Mouse (Mus musculus) gastrocnemius, postnatal 36 days (tissue): ENCODE measurements around the gene Ncapg2. TPM values are rescaled to one million over a fixed set of nuclear protein-coding genes. Genes with fewer than 3 reads are reported as not detected.

Source experiments
- DNase-seq, 2 experiments: peaks; one replicate each; pipeline ENCODE4 v3.0.0; 2022
- intact Hi-C: fragments of 180-260 bp; cut with DNase I; formaldehyde crosslinking; loops from one replicate; pipeline ENCODE4 v1.15.1; 2025
- total RNA-seq, 2 experiments: library from RNA; stranded (reverse); gene quantifications; 2 replicates each; pipeline ENCODE4 v1.2.3; 2021

Ncapg2 gene
- total RNA-seq, 2 experiments from 2014 or later: 1.9 to 2.2 TPM

DNA sequence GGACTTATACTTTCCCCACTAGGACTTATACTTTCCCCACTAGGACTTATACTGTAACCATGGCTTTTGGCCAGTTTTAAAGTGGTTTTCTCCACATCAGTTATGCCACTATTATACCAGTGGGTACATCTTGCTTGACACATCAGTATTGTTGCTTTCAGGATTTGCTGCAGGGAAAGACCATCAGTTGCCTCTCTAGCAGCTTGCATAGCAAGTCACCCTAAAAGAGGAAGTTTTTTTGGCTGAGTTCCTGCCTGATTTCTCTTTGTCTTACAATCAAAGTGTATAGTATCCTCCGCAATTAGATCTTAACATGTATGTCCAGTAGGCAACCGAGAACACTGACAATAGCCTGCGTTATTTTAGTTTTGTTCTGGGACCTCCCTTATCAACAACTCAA lies 30.9 kb downstream of the Ncapg2 start:
- DNase-seq: no peak
- intact Hi-C loops: no loop called here

DNA sequence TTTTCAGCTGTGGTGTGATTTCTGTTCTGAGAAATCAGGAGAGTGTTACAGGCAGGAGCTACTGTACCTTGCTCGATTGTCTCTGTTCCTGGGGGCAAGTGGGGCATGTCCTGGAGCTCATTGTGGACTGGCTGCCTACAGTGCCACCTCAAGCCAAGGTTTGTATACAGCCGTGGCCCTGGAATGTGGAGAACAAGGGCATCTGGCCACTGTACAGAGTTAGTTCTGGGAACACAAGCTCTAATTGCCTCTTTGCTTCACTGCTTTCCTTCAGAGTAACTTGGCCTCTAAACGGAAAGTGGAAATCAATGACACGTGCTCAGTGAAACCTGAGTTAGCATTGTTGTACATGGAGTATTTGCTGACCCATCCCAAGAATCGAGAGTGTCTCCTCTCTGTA lies 33.4 kb downstream of the Ncapg2 start:
- intact Hi-C loops: no loop called here

DNA sequence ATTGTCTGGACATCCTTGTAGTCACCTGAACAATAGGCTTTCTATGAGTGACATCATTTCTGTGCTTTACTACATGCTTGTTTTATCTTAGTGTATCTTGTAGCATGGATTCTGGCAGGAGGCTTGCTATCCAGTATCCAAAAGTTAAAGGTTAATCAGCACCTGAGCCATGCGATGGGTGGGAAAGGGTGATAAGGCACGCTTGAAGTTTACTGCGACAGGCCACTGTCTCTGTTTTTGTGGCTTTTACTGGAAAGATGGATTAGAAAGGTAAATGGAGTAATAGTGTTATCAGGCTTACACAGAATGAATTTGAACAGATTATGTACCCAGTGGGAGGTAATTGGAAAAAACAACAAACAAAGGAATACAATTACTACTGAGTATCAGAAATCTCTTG lies 37.0 kb downstream of the Ncapg2 start:
- no peak for DNase-seq
- intact Hi-C loops: no loop called here

More for the DNA sequence above, 33.4 kb downstream of the Ncapg2 start:
- DNase-seq: no peak

DNA sequence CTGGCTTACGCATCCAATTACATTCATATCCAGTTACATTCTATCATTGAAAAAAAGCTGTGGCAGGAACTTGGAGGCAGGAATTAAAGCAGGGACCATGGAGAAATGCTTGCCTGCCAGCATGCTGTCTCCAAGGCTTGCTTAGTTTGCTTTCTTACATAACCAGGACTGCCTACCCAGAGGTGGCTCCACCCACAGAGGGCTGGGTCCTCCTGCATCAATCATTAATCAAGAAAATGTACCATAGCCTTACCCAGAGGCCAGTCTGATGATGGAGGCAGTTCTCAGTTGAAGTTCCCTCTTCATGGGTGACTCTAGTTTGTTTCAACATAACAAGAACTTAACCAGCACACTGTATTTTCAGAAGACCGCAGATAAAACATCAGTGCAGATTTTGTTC lies 44.3 kb downstream of the Ncapg2 start:
- intact Hi-C loops: no loop called here
- no peak for DNase-seq

DNA sequence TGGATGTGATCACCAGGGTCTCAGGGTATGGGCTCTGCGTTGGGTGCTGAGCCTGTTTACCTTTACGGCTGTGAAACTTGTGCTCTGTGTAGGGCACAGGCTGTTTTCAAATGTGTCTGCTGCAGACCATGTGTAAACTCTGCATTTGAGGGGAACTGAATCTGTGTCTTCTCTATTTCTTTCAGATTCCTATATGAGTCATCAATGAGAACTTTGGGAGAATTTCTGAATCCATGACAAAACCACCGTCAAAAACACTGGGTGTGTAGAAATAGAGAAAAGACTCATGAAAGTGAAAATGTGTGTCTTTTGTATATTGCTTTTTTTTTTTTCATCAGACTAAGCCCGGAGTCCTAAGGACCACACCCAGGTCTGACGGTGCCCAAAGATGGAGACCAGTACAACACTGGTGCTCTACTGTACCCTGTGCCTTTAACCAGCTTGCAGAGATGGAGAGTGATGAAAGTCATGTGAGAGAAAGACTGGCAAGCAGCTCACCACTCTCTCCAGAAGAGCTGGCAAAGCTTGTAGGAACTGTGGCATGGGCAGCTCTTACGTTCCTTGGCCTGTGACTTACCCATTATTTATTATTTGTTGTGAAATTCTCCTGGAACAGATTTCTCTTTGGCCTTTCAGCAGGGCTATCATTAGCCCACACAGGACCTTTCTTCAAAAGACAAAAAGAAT lies 55.3 kb downstream of the Ncapg2 start:
- no peak for DNase-seq
- intact Hi-C loops: no loop called here

DNA sequence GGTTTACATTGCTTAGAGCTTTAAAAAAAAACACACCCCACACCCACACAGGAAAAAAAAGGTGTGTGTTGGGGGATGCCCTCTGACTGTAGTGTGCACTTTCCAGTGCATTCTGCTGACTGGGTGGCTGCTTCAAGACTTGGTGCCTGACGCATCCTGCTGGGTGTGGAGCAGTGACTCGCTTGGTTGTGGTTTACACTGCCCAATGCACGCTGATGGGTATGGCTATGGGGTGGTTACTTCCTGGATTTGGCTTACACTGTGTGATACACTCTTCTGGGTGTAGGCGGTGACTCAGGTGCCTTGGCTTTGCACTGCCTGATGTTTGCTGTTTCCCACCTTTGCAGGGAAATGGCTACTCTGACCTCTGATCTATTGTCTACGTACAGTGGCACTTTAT lies 61.8 kb downstream of the Ncapg2 start:
- DNase-seq: no peak
- intact Hi-C loops: no loop called here

DNA sequence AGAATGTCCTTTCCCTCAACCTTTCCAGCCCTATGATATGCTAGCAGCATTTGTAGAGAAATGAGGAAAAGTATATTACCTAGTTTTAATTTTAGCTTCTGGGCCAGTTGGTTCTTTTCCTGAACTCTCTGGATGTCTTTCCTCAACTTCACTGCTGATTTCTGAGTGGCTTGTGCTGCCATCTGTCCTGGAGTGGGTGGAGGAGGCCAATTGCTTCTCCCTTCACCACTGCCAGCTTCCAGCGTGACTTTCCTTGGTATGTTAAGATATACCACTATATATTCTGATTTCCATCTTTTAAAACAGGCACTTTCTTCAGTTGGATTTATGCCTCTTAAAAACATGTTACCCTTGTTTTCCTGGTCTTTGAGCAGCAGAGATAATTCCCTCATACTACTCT lies 63.1 kb downstream of the Ncapg2 start:
- DNase-seq: no peak
- intact Hi-C loops: no loop called here

DNA sequence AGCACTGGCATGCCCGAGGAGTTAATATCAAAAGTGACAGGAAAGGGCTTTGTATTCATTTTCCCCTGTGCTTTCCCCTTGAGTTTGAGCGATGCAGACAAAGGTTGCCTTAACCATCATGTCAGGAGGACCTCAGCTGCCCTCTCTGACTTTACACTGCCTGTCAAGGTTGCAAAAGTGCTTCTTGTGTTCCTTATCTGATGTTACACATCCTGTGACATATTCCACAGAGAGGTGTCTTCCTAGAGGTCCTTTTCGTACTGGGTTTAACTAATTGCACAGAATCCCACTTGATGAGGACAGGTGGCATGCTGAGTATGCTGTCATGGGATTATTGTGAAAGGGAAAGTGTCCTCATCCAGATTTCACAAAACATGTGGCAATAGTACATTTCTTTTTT lies 63.9 kb downstream of the Ncapg2 start:
- no peak for DNase-seq
- intact Hi-C loops: no loop called here

DNA sequence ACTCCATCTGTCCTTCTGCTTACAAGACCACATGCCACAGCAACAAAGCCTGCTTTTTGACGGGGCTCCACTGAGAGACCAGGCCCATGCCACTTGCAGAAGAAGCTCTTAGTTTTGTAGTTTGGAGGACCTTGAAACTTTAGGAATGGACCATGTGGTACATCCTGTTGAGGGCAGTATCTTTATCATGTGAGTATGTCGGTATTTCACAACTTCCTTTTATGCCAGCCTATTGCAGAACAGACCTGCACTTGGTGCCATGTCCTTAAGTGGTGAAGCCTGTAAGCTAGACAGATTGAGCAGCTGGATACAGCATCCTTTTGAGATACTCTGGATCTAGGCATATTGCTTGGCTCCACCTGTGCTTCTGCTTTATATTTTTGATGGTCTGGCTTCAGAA lies 68.1 kb downstream of the Ncapg2 start:
- no peak for DNase-seq
- intact Hi-C loops: no loop called here

DNA sequence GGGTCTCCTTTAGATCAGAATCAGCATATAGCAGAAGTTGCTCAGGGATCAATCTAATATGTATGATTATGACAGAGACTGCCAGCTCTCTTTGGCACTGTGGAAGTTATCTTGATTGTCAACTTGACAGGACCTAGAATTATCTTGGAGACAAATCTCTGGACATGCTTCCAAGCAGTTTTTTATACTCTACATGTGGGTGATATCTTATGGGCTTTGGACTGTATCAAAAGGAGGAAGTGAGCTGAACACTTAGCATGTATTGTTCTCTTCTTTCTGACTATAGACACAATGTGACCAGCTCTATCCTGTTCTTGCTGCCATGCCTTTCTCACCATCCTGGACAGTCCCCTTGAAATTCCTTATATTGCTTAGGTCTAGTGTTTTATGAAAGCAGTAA lies 68.6 kb downstream of the Ncapg2 start:
- intact Hi-C loops: no loop called here
- DNase-seq: no peak

DNA sequence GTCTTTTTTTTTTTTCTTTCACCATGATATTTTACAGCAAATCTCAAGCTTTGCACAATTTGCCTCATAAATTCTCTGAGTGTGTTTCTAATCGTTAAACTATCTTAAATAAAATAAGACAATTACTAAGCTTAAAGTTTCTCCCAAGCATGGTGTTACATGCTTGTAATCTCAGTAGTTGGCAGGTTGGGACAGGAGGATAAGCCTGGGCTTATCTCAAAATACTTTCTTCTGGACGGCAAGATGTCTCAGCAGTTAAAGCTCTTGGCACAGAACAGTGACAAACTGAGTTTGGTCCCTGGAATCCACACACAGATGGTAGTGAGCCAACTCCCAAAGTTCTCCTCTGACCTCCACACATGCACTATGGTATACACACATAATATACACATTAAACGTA lies 69.5 kb downstream of the Ncapg2 start:
- DNase-seq: no peak
- intact Hi-C loops: no loop called here

DNA sequence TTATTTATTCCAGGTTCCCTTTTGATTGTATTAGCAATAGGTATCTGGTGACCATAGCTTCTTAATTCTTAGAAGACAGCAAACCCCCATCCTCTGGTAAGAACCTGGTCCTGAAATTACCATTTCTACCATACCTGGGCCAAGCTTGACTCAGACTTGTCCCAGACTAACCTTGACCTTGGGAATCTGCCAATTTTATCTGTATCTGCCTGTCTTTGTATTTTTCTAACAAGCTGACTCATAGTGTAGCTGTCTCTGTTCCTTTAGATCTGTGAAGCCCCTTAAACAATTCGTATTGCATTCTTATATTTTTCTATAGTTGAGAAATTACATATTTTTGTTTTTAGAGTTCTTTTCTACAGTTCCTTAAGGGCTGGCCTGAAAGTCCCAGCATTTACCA lies 73.6 kb downstream of the Ncapg2 start:
- intact Hi-C loops: no loop called here
- no peak for DNase-seq

DNA sequence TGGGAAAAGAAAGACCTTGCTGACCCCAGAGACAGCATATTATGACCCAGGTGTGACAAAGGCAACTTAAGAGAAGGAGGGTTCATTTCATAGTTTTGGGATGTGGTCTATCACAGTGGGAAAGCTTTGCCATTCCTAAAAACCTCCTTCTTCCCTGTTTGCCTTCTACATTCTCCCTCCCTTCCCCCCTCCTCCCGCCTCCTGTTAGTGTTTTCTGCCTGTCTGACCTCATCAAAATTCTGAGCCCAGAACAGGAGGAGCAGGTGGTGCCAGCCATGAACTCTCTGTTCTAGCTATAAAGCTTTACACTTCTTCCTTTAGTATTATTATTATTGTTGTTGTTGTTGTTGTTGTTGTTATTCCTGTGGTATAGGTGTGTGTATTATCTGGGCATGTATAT lies 76.7 kb downstream of the Ncapg2 start:
- no peak for DNase-seq
- intact Hi-C loops: no loop called here

DNA sequence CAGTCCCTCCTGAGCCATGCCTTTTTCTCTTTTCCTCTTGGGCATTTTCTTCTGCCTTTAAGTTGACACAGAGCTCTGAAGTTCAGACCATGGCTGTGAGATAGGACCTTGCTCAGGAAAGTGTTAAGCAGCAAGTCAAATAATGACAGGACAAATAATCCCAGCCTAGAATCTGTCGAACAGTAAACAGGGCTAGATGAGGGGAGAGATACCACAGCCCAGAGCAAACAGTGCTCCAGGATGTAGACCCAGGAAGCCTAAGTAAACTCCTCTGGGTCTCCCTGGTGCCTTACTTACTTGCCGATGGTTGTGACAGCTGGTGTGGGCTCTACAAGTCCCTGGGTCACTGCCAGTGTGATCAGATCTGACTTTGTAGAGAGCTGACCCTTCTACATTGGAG lies 78.4 kb downstream of the Ncapg2 start:
- DNase-seq: no peak
- intact Hi-C loops: no loop called here

DNA sequence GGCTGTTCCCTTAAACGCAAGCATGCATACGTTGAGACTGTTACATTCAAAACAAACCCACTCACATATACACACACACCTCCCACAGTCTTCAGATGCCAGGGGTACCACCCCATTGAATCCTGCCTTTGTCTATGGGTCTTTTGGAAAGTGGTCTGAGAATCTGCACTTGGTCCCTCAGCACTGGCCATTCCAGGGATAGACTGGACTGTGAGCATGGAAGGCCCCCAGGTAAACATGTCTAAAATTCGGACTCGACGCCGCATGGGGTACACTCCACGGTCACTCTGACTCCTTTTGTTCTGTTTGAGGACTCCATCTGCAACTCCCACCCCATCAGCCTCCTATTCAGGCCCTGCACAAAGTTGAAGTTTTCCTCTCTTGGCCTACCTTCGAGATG lies 79.8 kb downstream of the Ncapg2 start:
- no peak for DNase-seq
- intact Hi-C loops: no loop called here

DNA sequence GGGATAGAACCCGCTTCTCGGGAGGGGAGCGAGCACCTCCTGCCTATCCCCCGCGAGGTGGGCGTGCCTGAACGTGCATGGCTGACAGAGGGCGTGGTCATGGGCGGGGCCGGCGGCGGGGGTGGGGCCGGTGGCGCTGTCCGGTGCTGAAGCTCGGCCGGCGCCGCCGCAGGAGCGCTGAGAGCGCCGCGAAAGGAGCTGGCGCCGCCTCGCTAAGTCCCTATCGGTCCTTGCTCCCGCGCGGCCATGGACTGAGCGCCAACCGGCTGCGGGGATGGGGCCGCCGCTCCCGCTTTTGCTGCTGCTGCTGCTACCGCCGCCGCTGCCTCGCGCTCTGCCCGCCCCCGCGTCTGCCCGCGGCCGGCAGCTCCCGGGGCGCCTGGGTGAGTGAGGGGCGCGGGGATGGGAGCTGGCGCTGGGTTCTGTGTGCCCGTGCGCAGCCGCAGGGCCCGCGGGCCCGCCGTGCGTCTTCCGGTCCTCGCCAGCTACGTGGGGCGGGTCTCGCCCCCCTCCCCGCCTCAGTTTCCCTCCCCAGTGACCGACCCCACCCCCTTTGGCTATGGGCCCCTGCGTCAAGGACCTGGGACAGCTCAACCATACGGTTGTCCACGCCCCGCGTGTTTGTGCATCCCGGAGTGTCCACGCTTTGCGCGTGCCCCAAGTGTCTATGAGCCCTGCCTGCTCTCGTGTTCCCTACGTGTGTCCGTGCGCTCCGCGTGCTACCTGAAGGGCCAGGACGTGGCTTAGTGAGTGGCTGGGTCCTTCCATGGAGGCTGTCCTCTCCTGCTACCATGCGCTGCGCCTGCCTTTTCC lies 80.6 kb downstream of the Ncapg2 start, which contains the start of gene Ptprn2:
Gene Ptprn2 (plus strand): TSS at position 130 of the 813 bp plus-strand sequence.
- intact Hi-C loops: no loop called here

DNA sequence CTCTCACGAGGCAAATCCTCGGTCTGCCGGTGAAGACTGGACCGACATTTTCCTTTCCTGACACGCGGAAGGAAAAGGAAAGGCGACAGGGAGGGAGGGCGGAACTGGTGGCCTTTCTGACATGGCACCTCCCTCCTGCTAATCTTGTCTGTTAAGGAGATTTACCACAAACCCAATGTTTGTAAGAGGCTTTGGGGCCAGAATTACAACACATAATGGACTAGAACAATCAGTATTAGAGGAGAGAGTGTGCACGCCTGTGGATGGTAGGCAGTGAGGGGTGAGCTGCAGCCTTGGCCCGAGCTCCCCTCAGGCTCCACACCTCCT lies 81.2 kb downstream of the Ncapg2 start:
- intact Hi-C loops: no loop called here

More for the DNA sequence above, 80.6 kb downstream of the Ncapg2 start, which contains the start of gene Ptprn2:
- peak in 1 of 2 experiments; percentile 7 for DNase-seq

DNA sequence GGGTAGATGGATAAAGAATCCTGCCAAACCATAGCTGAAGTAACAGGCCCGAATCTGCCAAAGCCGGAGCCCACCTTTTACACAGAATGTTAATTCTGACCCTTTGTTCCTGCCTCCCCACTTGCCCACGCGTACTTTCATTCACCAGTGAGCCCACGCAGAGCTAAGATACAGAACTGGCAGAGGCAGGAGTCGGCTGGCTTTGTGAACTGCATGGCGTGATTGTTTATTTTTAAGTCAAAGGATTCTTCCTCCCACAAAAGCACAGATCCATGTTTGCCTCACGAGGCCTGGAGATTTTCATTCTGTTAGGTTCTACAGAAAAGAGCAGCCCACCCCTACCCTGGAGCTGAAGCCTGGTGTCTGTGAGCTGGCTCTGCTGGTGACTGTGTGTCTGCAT lies 83.6 kb downstream of the Ncapg2 start:
- no peak for DNase-seq
- intact Hi-C loops: no loop called here

More for the DNA sequence above, 81.2 kb downstream of the Ncapg2 start:
- no peak for DNase-seq

DNA sequence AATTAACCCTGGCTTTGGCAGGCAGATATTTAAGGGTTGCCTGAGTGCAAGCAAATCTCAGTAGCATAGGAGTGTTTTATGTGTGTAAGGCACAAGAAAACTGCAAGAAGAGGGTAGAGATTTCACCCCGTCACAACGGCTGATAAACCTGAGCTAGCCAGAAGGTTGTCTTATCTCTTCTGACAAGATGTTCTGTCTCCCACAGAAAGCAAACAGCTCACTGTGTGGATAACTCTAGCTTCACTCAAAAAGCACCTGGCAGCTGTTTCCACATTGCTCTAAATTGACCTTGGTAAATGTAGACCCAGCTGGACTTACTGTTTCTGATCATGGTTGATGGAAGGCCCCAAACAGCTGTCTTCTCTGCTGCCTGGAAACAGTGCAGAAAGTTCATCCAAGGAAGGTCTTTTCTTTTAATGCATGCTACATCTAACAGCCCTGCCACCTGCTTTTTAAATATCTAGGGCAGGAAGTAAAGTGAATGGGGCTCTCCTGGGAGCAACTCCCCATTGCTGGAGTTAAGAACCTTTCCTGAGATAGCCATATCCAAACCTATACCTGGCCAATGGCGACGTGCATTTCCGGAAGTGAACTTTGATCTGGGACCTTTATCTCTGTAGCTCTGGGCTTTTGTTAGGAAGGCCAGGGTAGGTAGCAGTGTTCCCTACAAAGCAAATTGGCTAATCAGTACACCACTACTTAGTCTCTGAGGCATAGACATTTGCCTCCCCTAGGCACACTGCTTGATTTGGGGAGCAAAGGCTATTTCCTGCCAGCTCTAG lies 85.6 kb downstream of the Ncapg2 start:
- intact Hi-C loops: no loop called here
- no peak for DNase-seq

DNA sequence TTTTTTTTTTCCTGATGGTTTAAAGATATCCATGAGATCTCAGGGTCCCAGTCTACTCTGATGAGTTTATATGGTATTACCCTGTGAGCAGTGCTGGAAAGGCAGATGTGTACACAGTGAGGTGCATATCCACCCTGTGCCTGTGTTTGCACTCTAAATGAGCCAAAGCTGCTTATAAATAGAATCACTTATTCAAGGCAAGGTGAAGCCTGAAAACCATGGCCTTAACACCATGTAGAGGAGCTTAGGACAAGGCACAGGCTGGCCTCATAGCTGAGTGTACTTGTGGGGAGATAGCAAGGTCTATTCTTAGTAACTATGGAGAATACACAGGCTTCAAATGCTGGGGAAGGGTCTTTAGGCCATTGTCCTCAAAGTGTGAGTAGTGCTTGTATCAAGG lies 93.5 kb downstream of the Ncapg2 start:
- DNase-seq: no peak
- intact Hi-C loops: no loop called here

DNA sequence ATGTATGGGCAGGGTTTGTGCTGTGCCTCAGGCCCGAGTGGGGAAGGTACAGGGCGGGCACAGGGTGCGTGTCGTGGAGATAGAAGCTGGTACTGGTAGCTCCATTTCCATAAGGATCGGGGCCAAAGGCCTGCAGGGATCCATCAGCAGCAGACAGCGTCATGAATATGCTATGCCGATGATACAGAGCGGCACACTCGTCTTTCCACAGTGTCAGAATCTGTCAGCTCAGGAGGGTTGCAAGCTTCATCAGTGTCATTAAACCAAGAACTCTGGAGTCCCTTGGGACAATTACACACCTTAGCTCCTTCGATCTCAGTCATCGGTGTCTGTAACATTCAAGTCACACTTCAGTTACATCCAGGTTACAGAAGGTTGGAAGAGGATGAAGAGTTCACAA lies 95.5 kb downstream of the Ncapg2 start:
- no peak for DNase-seq
- intact Hi-C loops: no loop called here
